Mouse (Mus musculus) limb, embryonic 14.5 days (tissue): ENCODE results near the gene Grpel1. TPM values are rescaled to one million over a fixed set of nuclear protein-coding genes. Genes with fewer than 3 reads are reported as not detected.

Experiments used
- ATAC-seq: fragments of 200-750 bp; cut with Nextera tagmentation; 2 replicates; pipeline ENCODE4 v1.8.0; 2017; ENCODE audit warnings: low read depth, moderate number of reproducible peaks, moderate TSS enrichment; ENCODE audit not compliant: low FRiP score
- DNase-seq: peaks from one replicate; pipeline ENCODE4 v3.0.0-alpha.2; 2015; ENCODE audit warnings: low spot score
- H3K27ac ChIP-seq: fragments of 300-500 bp; sonication (generic); replicated peaks from 2 replicates; pipeline ENCODE4 v1.5.1; 2014; ENCODE audit warnings: low read depth, mild to moderate bottlenecking, low read length, moderate library complexity, mixed read lengths
- H3K27me3 ChIP-seq: fragments of 300-500 bp; sonication (generic); 2 replicates; pipeline ENCODE4 v1.6.1; 2014; ENCODE audit warnings: low read length, mixed read lengths; ENCODE audit not compliant: control insufficient read depth, insufficient read depth
- H3K36me3 ChIP-seq: fragments of 300-500 bp; sonication (generic); 2 replicates; pipeline ENCODE4 v1.6.1; 2014; ENCODE audit warnings: mild to moderate bottlenecking, low read length, moderate library complexity, mixed read lengths; ENCODE audit not compliant: control insufficient read depth, insufficient read depth
- H3K4me1 ChIP-seq: fragments of 300-500 bp; sonication (generic); 2 replicates; pipeline ENCODE4 v1.6.1; 2014; ENCODE audit warnings: antibody characterized with exemption, low read length, mixed read lengths; ENCODE audit not compliant: control insufficient read depth, insufficient read depth
- H3K4me2 ChIP-seq: fragments of 300-500 bp; sonication (generic); replicated peaks from 2 replicates; pipeline ENCODE4 v1.6.1; 2014; ENCODE audit warnings: low read depth, mild to moderate bottlenecking, low read length, moderate library complexity; ENCODE audit not compliant: severe bottlenecking
- H3K4me3 ChIP-seq: fragments of 300-500 bp; sonication (generic); replicated peaks from 2 replicates; pipeline ENCODE4 v1.5.1; 2014; ENCODE audit warnings: low read length
- H3K9ac ChIP-seq: fragments of 300-500 bp; sonication (generic); 2 replicates; pipeline ENCODE4 v1.6.1; 2014; ENCODE audit warnings: mild to moderate bottlenecking, low read depth, low read length, moderate library complexity; ENCODE audit not compliant: severe bottlenecking
- H3K9me3 ChIP-seq: fragments of 300-500 bp; sonication (generic); 2 replicates; pipeline ENCODE4 v1.6.1; 2016; ENCODE audit warnings: low read length; ENCODE audit not compliant: control insufficient read depth
- POLR2A ChIP-seq: fragments of 200-500 bp; IDR thresholded peaks from 2 replicates; pipeline ENCODE4 v1.8.0; 2012; ENCODE audit warnings: inconsistent platforms, mild to moderate bottlenecking, moderate library complexity, borderline replicate concordance; ENCODE audit not compliant: insufficient read depth, insufficient read length; ENCODE audit errors: extremely low read depth
- WGBS: fragments of 180-500 bp; shearing (Covaris S2); extraction: QIAGEN DNeasy Blood & Tissue Kit; methylation state at CpG from one replicate; pipeline ENCODE4 v1.1.7; 2014; 5-methylcytosine and 5-hydroxymethylcytosine counted together
- polyA plus RNA-seq, 2 experiments: library from polyadenylated mRNA; depleted of rRNA in 1 of 2; stranded (reverse) in 1 of 2; unstranded in 1 of 2; fragments of >200 nt; fragmentation: Nextera tagmentation in 1 of 2; extraction: Ambion mirVana in 1 of 2; gene quantifications; 2 replicates each; pipeline versions ENCODE4 v1.2.1 to v1.2.3; 2012 to 2014

The Grpel1 gene
- polyA plus RNA-seq, 2 experiments: 22.9 to 52.8 TPM

DNA sequence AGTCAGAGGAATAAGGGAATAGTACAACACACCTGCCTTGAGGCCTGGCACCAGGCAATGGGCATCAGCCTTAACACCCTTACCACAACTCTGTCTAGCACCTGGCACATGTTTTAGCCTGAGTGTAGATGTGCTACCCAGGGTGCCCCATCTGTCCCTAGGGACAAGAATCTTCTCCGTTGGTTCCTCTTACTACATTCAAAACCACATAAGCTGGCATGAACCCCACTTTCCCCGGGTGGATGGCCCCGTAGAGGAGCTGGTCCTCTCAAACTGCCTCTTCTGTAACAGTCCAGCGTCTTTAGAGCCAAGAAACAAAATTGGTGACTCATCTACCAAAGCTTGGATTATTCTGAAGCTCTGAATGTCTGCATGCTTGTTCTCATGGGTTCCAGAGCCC is 15.6 kb downstream of the Grpel1 start:
- ATAC-seq: no peak
- H3K9me3 ChIP-seq: no peaks in the 10 kb centered on the region
- peaks cover 11% of the 10 kb centered on the region; the same call in 1 of the 2 replicates for H3K36me3 ChIP-seq
- no peak overlapping the region for H3K4me3 ChIP-seq
- no peak for DNase-seq
- TF ChIP-seq POLR2A: no peak
- WGBS: 91% methylated on average over 4 of the region's 4 CpGs
- H3K9ac ChIP-seq: no peak overlapping the region
- peaks cover 8% of the 10 kb centered on the region for H3K27me3 ChIP-seq
- peaks cover 15% of the 10 kb centered on the region for H3K4me1 ChIP-seq
- H3K27ac ChIP-seq: no peak overlapping the region
- no peak overlapping the region for H3K4me2 ChIP-seq

DNA sequence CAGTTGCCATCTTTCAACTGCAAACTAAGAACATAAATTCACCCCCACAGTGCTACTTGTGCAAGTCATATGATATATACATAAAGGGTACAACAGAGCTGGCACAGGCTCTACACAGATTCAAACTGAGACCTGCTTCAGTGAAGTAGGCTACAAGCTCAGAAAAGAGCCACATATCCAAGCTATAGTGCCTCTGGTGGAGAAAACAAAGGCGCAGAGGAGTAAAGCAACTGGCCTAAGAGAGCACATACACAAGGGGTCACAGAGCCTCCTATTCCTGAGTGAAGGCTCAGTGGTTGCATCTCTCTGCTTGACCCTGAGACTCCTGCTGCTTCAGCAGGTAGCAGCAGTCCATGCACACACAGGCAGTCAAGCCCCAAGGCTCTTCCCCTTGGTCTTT is 16.3 kb downstream of the Grpel1 start:
- ATAC-seq (no peak), DNase-seq (no peak)
- no peak overlapping the region for H3K4me3 ChIP-seq
- no peak overlapping the region for H3K27ac ChIP-seq
- WGBS: 58% methylated on average over 1 of the region's 1 CpGs
- TF ChIP-seq POLR2A: no peak
- H3K4me2 ChIP-seq: no peak overlapping the region
- no peak overlapping the region for H3K9ac ChIP-seq
- H3K9me3 ChIP-seq: no peaks in the 10 kb centered on the region
- peaks cover 4% of the 10 kb centered on the region; the same call in 1 of the 2 replicates for H3K36me3 ChIP-seq
- H3K4me1 ChIP-seq: peaks cover 15% of the 10 kb centered on the region
- H3K27me3 ChIP-seq: peaks cover 15% of the 10 kb centered on the region

GRCm38 (mm10) chr5:36483203-36484101 is 18.7 kb downstream of the Grpel1 start:
- Histone ChIP-seq H3K4me2 (peak overlapping the region; percentile 91), H3K27ac (0 out of 2 replicates have a peak overlapping the region, but pooled peaks have one; percentile 39), H3K4me1 (peaks cover 15% of the 10 kb centered on the region), H3K36me3 (no peaks in the 10 kb centered on the region; the same call in 1 of the 2 replicates), H3K27me3 (peaks cover 16% of the 10 kb centered on the region), H3K9me3 (no peaks in the 10 kb centered on the region), H3K4me3 (peak overlapping the region; percentile 89), H3K9ac (peak overlapping the region; percentile 77)
- TF ChIP-seq POLR2A: no peak
- DNase-seq (peak; percentile 23), ATAC-seq (peak; percentile 17; the same call in 1 of the 2 replicates)
- WGBS: 2% methylated on average over 41 of the region's 58 CpGs

DNA sequence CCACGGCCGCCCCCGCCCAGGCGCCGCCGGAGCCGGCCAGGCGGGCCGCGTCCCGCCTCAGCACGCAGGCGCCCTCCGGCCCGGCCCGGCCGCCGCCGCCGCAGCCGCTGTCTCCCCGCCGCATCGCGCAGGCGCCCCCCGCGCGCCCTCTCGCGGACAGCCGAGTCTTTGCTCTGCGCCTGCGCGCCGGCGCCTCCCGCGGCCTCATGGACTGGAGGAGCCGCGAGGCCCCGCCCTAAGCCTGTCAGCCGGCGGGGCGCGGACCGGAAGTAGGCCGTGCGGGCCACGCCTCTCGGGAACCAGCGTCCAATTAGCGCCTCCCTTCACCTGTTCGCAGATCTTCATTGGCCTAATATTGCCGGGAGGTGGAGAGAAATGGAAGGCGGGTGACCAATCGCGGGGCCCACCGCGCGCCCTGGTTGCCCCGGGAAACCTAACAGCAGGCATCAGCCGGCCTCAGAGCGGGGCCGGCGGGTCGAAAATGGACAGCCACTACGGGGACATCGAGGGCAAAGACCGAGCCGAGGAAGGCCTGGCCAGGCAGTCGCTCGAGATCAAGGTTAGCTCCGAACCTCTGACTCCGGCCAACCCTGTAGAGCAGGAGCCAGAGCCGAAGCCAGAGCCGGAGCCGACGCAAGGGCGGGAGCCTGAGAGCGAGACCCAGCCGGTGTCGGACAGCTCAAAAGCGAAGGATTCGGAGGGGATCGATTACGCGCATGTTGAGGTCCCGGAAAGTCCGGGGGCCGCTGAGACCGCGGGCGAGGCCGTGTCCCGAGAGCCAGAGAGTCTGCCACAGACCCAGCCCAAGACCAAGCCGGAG is 19.6 kb downstream of the Grpel1 start, which contains the start of the genes Tada2b and Ccdc96:
Gene Tada2b, minus strand, starts transcription at position 115 of the 820 bp plus-strand sequence.
Gene Ccdc96, plus strand, starts transcription at position 418 of the 820 bp plus-strand sequence.
- H3K27me3 ChIP-seq: peaks cover 16% of the 10 kb centered on the region
- 0 out of 2 replicates have a peak within 1 kb of the TSS, but pooled peaks have one; percentile 39 for H3K27ac ChIP-seq
- DNase-seq: peak; percentile 99
- ATAC-seq: peak; percentile 99
- WGBS: under 1% methylated on average over 66 of the region's 97 CpGs
- H3K4me1 ChIP-seq: peaks cover 15% of the 10 kb centered on the region
- no peak for TF ChIP-seq POLR2A
- peak within 1 kb of the TSS; percentile 91 for H3K4me2 ChIP-seq
- no peaks in the 10 kb centered on the region for H3K36me3 ChIP-seq
- no peaks in the 10 kb centered on the region for H3K9me3 ChIP-seq
- H3K4me3 ChIP-seq: peak within 1 kb of the TSS; percentile 89
- H3K9ac ChIP-seq: peak within 1 kb of the TSS; percentile 77

DNA sequence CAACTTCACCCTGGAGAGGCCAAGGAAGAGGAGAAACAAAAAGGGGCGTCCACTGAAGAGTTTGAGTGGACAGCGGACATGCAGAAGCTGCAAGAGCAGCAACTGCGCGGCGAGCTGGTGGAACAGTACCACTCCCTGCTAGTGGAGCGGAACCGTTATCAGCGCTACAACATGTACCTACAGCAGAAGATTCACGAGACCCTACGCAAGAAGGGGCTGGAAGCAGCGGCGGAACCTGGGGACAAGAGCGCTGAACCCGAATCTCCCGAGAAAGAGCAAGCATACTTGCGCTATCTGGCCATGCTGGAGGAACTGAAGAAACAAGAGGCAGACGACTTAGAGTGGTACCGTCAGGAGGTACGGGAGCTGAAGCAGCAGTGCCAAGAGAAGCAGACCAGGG is 20.5 kb downstream of the Grpel1 start:
- Histone ChIP-seq H3K4me2 (peak overlapping the region; percentile 81), H3K9ac (peak overlapping the region; percentile 56; the same call in 1 of the 2 replicates), H3K4me1 (peaks cover 15% of the 10 kb centered on the region), H3K36me3 (no peaks in the 10 kb centered on the region), H3K27me3 (peaks cover 16% of the 10 kb centered on the region), H3K4me3 (peak overlapping the region; percentile 89; the same call in 1 of the 2 replicates), H3K27ac (no peak overlapping the region), H3K9me3 (no peaks in the 10 kb centered on the region)
- 39% methylated on average over 19 of the region's 19 CpGs for WGBS
- TF ChIP-seq POLR2A: no peak
- ATAC-seq (no peak), DNase-seq (no peak)
